Mouse (Mus musculus) erythroblast, adult 5-6 weeks (primary cell): ENCODE measurements around the gene Crmp1. TPM values are rescaled to one million over a fixed set of nuclear protein-coding genes. Genes with fewer than 3 reads are reported as not detected.

Experiments used
- ATAC-seq: replicated peaks from 2 replicates; pipeline ENCODE4 v1.8.0; 2016; ENCODE audit warnings: moderate number of reproducible peaks, mild to moderate bottlenecking, moderate TSS enrichment, inconsistent platforms; ENCODE audit not compliant: poor library complexity, low FRiP score, severe bottlenecking
- total RNA-seq, 2 experiments: library from RNA; stranded (forward) in 1 of 2; stranded (reverse) in 1 of 2; fragments of 150-400 nt in 1 of 2; fragments of 200-764, 138-1000 nt in 1 of 2; gene quantifications; 2 replicates each; pipeline versions ENCODE4 v1.2.3 to v1.2.4; 2015 to 2017; ENCODE audit warnings: low replicate concordance in 2 of 2

Gene Crmp1
- total RNA-seq, 2 experiments from 2014 or later = not detected

DNA sequence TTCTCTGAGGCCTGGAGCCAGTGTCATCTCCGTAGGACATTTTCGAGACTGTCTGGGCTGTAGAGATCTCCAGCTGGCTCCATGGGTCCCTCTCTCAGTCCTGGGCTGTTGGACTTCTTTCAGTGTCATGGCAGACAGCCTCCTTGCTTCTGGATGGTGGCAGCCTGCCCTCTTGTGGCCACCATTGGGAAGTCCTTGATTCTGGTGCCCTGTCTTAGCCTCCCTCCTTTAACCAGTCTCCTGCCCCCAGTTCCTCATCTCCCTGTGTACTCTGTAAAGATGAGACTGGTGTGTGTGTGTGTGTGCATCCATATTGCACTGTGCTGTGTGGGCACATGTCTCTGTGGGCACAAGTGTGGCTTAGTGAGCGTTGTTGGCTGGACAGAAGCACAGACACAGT lies 46.6 kb downstream of the Crmp1 start:
- ATAC-seq = no peak

DNA sequence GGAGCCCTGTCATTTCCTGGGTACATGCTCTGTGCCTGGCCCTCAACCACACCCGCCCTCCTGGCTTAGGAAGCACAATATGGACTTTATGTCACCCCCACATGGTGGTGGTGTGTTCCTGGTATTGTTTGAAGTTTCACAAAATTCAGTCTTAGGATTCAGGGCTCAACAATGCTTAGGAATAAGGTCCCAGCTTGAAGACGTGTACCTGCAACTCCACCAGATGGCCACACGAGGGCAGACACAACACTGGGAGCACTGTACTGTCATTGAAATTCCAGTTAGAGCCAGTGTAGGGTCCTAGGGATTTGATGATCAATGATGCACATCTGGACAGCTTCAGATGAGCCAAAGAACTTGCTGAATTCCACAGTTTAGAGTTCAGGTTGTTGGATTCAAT lies 47.5 kb downstream of the Crmp1 start:
- no peak for ATAC-seq

DNA sequence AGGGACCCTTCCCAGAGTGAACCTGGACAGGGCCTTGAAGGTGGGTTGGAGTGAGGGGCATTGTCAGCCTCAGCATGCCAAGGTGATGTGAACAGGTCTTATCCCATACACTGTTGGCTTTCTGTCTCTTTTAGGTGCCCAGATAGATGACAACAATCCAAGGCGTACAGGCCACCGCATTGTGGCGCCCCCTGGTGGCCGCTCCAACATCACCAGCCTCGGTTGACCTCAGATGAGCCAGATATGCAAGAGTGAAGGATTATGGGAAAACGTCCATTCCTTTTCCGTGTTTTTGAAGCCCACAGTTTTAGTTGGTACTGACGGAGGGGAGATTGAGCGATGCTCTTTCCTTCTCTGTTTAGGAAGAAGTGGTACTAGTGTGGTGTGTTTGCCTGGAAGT lies 49.2 kb downstream of the Crmp1 start:
- no peak for ATAC-seq

DNA sequence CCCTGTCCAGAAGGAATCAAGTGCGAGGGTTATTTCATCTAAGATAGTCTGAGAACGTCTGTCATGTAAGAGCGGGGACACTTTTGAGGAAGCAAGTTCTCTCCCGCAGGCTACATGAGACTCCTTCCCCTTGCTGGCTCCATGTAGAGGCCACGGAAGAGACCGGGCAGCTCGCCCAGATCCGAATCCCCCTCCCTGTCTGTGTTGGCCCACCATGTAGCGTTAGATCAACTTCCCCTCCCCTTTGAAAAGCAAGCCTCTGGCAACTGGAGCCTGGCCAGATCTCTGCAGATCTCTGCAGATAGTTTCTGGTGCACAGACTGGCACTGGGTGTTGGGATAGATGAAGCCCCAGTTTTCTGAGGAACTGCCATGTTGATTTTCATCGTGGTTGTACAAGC lies 55.0 kb downstream of the Crmp1 start:
- ATAC-seq = no peak

DNA sequence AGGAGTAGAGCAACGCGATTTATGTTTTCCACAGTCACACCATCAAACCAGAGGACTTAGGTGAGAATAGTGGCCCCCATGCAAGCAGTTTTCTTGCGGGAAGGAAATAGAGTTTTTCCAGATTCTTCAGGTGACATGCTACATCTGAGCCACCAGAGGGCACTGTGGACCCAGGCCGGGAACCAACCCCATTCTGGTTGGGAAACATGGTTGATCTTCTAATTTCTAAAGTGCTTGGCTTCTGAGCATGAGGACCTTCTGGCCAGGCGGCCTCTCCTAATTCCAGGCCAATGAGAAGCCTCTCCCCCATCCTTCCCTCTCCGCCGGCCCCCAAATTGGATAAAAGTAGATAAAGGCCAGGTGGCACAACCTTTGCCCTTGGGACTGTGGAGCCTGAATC lies 56.6 kb downstream of the Crmp1 start:
- ATAC-seq = no peak

DNA sequence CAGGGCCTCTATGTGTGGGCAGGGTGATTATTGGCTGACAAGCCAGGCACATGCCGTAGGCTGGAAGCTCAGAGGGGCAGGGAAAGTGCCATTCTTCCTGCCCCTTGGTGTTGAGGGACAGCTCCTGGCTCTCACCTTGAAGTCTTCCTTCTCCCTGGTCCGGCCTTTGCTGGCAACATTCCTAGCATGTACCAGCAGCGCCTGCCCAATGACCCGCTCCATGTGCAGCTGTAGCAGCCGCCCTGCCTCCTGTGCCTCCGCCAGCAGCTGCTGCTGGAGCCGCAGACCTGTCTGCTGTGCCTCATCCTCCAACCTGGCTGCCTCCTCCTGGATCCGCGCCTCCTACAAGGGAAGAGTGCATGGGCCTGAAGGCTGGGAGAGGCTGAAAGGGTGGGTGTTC lies 68.3 kb downstream of the Crmp1 start:
- no peak for ATAC-seq

DNA sequence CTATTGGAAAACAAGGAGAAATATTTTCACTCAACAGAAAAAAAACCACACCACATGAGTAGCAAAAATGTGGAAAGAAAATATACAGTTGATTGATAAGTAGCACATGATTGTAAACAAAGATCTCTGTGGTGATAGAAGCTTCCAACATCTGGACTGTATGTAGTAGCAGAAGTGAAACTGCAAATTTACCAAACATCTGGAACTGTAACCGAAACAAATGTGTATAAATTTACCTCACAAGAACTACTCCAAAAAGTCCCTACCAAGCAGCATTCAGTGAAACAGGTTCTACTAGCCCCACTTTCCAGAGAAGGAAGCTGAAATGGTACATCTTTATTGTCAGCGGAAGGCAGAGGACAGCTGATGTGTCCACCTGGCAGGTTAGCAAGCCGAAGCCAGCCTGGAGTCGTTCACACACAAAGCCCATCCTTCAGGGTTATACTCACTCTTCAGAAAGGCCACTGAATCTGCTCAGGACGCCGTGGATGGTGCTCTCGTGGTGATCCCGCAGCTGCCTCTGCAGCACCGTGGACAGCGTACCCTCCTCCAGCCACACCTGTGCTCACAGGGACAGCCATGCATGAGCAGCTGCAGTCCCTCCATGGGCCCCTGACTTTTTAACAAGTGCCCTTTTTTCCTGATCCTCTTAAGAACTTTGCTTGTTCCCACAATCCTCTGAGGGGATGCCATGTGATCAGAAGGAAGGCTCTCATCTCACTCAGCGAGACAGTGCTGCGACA lies 71.4 kb downstream of the Crmp1 start:
- ATAC-seq = no peak

DNA sequence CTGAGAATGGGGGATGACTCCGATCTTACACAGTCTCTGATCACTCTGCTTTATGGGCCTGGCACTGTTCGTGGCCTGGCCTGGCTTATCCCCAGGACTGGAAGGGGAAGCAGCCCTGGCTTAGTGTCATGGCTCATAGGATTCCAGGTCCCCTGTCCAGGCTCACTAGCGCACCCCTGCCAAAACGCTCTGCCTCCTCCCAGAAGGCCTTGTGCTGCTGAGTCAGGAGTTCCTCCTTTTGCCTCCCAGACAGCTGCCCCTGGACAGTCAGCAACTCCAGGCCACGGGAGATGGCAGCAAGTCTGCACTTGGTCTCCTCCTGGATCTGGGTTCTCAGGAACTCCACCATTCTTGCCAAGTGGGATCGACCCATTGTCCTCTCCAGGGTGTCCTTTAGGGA lies 77.0 kb downstream of the Crmp1 start:
- no peak for ATAC-seq

DNA sequence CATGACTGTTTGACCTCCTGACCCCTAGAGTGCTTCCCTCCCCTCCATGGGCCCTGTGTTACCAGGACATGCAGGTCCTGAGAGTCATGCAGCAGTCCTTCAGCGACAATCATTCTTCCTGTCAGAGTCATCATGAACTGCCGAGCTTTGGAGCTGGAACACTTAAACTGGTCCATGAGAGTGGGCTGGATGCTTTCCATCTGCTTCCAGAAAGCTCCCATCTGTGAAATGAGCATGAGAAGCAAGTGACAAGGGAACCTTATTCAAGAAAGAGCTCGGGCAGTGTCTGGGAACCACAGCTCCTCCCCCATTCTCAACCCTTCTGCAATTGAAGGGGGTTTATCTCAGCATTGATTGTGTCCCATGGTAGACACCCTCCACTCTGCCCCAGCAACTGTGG lies 78.4 kb downstream of the Crmp1 start:
- ATAC-seq = no peak

DNA sequence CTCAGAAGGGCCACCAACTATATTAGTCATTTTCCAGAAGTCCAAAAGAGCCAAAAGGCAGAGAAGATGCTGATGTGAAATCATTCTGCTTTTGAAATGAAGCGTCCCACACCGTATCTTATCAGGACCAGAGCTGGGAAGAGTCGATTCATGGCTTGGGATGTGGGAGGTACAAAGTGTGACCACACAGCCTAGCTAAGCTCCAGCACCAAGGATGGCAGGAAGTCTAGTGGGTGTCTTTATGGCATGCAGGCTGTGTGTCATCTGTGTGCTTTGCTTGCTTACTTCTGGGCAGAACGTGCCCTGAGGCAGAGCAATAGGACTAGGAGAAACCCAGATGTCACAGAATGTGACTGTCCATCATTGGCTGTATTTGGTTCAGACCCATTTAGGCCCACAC lies 79.0 kb downstream of the Crmp1 start:
- ATAC-seq = no peak

DNA sequence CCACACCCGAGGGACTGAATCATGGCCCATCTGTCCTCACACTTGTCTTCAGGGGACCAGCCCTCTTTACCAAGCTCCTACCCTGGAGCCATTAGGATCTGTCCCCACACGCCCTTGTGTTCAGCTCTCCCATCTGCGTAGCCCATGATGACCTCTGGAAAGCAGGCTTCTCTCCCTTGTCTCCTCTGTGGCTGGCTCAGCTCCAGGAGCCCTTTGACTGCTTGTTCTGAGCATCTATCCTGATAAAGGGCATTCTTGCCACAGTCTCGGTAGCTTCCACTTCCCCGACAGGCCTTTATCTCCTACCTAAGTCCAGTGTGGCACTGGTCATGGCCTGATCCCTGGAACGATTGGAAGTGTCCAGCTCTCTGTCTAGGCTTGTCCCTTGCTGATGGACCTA lies 84.9 kb downstream of the Crmp1 start:
- no peak for ATAC-seq

DNA sequence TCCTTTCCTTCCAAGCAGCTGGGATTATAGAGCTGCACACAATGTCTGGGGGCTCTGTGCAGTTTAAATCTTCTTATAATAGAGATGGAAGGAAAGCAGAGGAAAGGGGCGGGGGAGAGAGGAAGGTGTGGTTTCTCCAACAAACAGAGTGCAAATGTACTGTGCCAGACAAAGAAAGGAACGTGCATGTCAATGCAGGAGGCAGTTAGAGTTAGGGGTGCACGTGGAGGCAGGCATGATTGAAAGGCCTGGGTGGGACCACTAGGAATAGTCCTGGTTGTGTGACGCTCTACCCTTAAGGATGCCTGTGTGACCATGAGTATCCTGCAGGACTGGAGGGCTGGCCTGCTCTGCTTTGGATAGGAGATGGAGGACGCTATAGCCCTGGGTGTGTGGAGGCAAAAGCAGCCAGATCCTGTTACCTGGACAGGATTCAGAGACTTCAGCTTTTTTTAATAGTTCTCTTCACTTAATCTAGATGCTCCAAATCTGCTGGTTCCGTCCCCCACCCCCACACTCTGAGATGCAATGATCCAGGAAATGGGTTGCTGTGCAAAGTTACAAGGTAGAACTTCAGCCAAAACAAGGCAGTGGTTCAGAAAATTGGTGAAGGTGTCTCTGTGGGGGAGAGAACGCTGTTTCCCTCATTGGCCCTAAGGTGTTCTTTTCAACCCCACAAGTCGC lies 88.9 kb downstream of the Crmp1 start:
- ATAC-seq = no peak

DNA sequence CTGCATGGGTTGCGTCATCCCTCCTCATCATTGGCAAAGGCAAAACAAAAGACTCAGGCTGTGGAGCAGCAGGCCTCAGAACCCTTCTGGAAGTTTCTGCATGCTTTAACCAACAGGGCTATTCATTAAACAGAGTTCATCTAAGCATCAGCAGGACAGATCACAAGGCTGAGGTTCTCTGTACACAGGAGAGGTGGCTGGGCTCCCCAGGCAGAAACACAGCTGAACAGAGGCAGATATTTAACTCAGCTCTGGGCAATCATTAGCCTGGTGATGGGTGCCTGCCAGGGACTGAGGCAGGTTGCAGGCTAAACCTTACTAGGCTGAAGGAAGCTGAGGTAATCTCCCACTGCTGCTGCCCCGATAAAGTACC lies 89.4 kb downstream of the Crmp1 start:
- no peak for ATAC-seq

DNA sequence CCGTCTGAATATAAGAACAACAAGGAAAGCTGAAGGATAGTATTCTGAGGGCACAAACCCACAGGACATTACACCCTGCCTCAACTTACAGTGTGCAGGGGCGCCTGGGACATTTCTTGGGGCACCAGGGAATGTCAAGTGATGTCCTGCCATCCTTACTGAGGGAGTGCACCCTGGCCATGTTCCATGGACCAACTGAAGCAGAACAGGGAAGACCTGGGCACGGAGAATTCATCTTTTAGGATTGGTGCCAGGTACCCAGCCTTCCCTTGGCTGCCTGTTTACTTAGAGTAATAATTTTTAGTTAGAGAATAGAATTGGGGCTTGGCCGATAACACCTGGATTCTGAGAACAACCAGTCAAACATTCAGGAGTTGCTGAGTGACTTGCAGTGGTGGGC lies 90.3 kb downstream of the Crmp1 start:
- ATAC-seq = no peak

DNA sequence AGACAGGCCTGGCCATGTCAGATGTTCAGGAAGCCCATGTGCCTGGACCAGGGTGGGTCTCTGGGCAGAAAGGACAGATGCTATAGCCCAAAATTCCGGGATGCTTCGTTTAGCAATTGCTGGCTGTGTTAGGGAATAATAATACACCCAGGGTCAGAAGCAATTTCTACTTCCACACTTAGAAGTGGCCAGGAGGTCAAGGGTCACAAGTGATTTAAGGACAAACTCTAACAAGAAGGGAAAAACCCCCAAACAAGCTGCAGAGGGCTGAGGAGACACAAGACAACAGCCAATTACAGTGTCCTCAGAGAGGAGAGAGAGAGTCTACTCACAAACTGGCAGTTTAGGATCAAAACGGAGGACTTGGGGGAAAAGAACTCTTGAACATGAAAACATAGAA lies 93.3 kb downstream of the Crmp1 start:
- ATAC-seq = no peak

DNA sequence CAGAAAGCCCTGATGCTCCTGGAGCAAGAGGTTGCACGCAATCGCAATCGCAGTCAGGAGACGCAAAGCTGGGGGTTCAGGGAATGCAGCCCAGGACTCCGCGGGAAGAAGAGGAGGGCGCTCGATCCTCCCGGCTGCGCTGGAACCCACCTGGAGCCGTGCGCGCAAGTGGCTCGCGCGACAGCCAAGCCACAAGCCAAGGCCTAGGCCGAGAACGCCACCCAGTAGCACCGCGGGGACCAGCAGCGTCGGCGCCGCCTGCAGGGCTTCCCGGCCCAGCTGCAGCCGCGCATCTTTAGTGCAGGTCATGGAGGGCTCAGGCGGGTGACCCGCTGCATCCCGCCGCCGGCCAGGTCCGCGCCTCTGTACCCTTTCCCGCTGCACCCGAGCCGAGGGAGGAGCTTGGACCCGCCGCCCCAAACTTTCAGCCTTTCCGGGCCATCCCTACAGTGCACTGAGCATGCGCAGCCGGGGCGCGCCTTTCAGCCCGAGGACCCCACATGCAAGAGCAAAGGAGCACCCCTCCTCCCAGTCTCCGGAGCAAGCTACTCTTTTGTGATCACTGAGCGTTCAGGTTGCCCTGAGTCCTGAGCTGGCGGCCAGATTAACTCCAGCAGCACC lies 94.9 kb downstream of the Crmp1 start, which contains the start of gene Evc:
Gene Evc, minus strand, starts transcription at position 410 of the 621 bp plus-strand sequence.
- ATAC-seq = no peak

DNA sequence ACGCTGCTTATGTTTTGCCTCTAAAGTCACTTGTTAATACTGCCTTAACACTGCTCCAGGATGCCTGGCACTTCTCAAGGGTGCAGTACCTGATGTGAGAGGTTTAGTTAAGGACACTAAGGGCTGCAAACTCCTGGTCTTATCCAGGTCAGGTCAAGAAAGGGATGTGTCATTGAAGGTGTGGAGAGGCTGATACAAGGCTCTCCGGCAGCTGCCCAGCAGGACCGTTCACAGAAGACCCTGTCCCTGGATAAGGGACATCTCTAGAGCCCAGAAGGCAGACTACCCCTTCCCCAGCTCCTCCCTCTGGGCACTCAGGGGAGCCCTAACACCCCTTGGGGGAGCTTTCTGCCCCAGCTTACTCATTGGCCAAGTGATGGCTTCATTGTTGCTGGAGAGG lies 96.0 kb downstream of the Crmp1 start:
- no peak for ATAC-seq

DNA sequence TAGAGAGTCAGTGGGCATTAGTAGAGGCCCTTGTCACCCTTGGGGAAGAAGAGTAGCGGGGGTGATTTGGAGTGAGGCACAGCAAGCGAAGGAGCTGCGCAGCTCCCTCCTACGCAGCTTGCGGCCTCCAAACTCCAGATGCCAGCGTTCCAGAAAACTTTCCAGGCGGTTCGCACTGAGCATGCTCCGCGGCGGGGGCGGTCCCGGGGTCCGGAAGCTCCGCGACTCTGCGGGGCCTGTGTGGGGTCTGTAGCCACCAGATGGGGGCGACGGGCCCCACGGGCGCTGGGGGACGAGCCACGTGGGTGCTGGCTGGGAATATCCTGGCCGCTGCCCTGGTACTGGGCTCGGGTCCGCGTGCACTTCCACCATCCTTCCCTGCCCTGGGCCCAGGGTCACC lies 96.5 kb downstream of the Crmp1 start, which contains the start of gene Evc2:
Gene Evc2, plus strand, starts transcription at position 212 of the 400 bp plus-strand sequence.
- ATAC-seq = no peak
